Mouse (Mus musculus) gastrocnemius, postnatal 36 days (tissue): ENCODE measurements around the gene Olfr381. TPM values are rescaled to one million over a fixed set of nuclear protein-coding genes. Genes with fewer than 3 reads are reported as not detected.
"Not testable (repeated sequence)": the region's sequence is repeated elsewhere in the genome, so short reads cannot be mapped to it uniquely, and the experiment has no call there.

Source experiments
- DNase-seq, 2 experiments: peaks; one replicate each; pipeline ENCODE4 v3.0.0; 2022
- intact Hi-C: fragments of 180-260 bp; cut with DNase I; formaldehyde crosslinking; loops from one replicate; pipeline ENCODE4 v1.15.1; 2025
- long read RNA-seq, 2 experiments: library from polyadenylated mRNA; stranded (forward); transcript quantifications; one replicate each; pipeline ENCODE4 v2.0.0; 2021
- total RNA-seq, 2 experiments: library from RNA; stranded (reverse); gene quantifications; 2 replicates each; pipeline ENCODE4 v1.2.3; 2021

Olfr381 gene
- not detected for total RNA-seq
- long read RNA-seq, experiment 1 = 0 reads
- long read RNA-seq, experiment 2 = 0 reads

- no peak for DNase-seq
- intact Hi-C loops = no loop called here
These were observed at the start of gene Olfr381 for GRCm38 (mm10) chr11:73491503-73491902. Gene Olfr381, minus strand, starts transcription at chr11:73491603.

- DNase-seq, intact Hi-C loops: not testable (repeated sequence)
These were observed 37.6 kb upstream of the Olfr381 start for GRCm38 (mm10) chr11:73528971-73529370.

GRCm38 (mm10) chr11:73517097-73517496, 25.7 kb upstream of the Olfr381 start, which contains the start of gene Olfr382:
Gene Olfr382, minus strand, starts transcription at chr11:73517197.
- DNase-seq = no peak
- intact Hi-C loops = no loop called here

- intact Hi-C loops = no loop called here
- no peak for DNase-seq
These were observed 34.0 kb downstream of the Olfr381 start, which contains the start of gene Olfr380 for GRCm38 (mm10) chr11:73457408-73457807. Gene Olfr380, minus strand, starts transcription at chr11:73457508.

Other genes with a start within 250 kb of the Olfr381 start
- not detected for gene Trpv3, start 224.2 kb downstream of the Olfr381 start, total RNA-seq
- gene Aspa, start 162.0 kb downstream of the Olfr381 start, total RNA-seq = 1 to 10 TPM; 1.7 to 3.8 TPM
- gene Gm49340, start 161.9 kb downstream of the Olfr381 start, total RNA-seq = not detected
- not detected for gene Spata22, start 161.9 kb downstream of the Olfr381 start, total RNA-seq
- not detected for gene Olfr20, start 140.8 kb downstream of the Olfr381 start, total RNA-seq
- gene Olfr376, start 120.4 kb downstream of the Olfr381 start, total RNA-seq = not detected
- not detected for gene Olfr1, start 92.0 kb downstream of the Olfr381 start, total RNA-seq
- gene Olfr378, start 63.1 kb downstream of the Olfr381 start, total RNA-seq = not detected
- gene Olfr380, start 34.1 kb downstream of the Olfr381 start, total RNA-seq = not detected
- gene Olfr382, start 25.6 kb upstream of the Olfr381 start, total RNA-seq = not detected
- gene Olfr385, start 101.4 kb upstream of the Olfr381 start, total RNA-seq = not detected
- gene Olfr384, start 107.0 kb upstream of the Olfr381 start, total RNA-seq = not detected
- not detected for gene Zfp735, start 197.2 kb upstream of the Olfr381 start, total RNA-seq